In the genomic region with DNA sequence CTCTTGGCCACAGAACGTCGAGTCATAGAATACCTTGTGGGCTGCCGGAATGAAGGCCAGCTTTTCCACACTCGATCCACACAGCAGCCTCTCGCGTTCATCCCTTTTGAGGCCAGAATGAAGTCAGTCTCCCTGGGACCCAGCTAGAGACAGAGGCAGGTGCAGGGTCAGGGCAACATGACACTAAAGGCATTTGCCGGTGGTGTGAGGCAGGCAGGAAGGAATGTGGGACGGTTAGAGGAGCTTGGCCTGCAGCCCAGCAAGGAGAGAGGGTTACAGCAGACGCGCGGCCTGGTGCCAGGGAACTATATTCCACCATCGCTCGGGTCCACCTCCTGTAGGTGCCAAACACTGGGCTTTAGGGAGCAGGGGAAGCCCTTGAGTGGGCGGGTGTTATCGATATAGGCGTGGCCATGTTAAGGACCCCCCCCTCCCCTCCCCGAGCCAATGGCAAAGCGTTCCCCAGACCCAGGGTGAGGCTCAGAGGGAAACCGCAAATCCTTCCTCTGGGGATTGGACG, we compare ENCODE assay signal across 9 mouse cellular contexts. TPM values are rescaled to one million over a fixed set of nuclear protein-coding genes. Genes with fewer than 3 reads are reported as not detected.
A peak's percentile ranks its signal among the peaks of the same experiment; 100 is the strongest.
DNase-seq lines count a peak whose midpoint lies in the region; ATAC-seq and TF ChIP-seq lines count a peak whose summit lies in the region.
"Had no signal": no experiment of that assay in that cellular context is flagged by ENCODE, and none has a peak within 500 bp of the region (broad histone marks: within the 10 kb centered on the region; RNA-seq: fewer than 3 reads in every experiment).

No protein-coding gene starts in this region.

- no peak overlapping the region for H3K4me3 ChIP-seq in forebrain, embryonic 13.5 days
- no peak overlapping the region for H3K4me3 ChIP-seq in forebrain, postnatal 0 days (ENCODE audit: low read depth, low read length)

- 15% methylated on average over 20 of the region's 20 CpGs for WGBS in forebrain, embryonic 13.5 days
- 10% methylated on average over 20 of the region's 20 CpGs for WGBS in forebrain, postnatal 0 days

- peak overlapping the region; percentile 27 for H3K4me2 ChIP-seq in forebrain, embryonic 13.5 days
- no peak overlapping the region for H3K4me2 ChIP-seq in forebrain, postnatal 0 days (ENCODE audit: low read depth)

- 0 out of 2 replicates have a peak overlapping the region, but pooled peaks have one; percentile 14 for H3K27ac ChIP-seq in forebrain, embryonic 13.5 days
- no peak overlapping the region for H3K27ac ChIP-seq in forebrain, postnatal 0 days (ENCODE audit: low read depth, low read length)

- H3K36me3 ChIP-seq in forebrain, embryonic 13.5 days (ENCODE audit: poor library complexity, severe bottlenecking), result no peaks in the 10 kb centered on the region
- no peaks in the 10 kb centered on the region for H3K36me3 ChIP-seq in forebrain, postnatal 0 days (ENCODE audit: insufficient read depth)

- no peak for TF ChIP-seq CTCF in forebrain, postnatal 0 days (IDR thresholded peaks at IDR 0.05; ENCODE audit: low read depth)

- intact Hi-C loops in gastrocnemius, postnatal 36 days (cut with DNase I), result no loop called here

- peaks cover 11% of the 10 kb centered on the region for H3K4me1 ChIP-seq in forebrain, embryonic 13.5 days
- H3K4me1 ChIP-seq in forebrain, postnatal 0 days (ENCODE audit: insufficient read depth), result no peaks in the 10 kb centered on the region

- ATAC-seq in forebrain, embryonic 13.5 days, result no peak
- ATAC-seq in forebrain, postnatal 0 days, result no peak

- DNase-seq in forebrain, postnatal 0 days, result no peak
- peak; percentile 65 for DNase-seq in cerebellum, adult 8-10 months
- DNase-seq in gastrocnemius, postnatal 36 days, result peak; percentile 58 to 66
- DNase-seq in kidney, adult 8-10 months, result peak; percentile 79
- peak; percentile 76 to 87 for DNase-seq in lung, postnatal 4 days
- peak; percentile 36 to 67 for DNase-seq in urinary bladder, postnatal 4 days (ENCODE audit: low spot score in 2 of 2)
- DNase-seq in frontal cortex, postnatal 36 days (ENCODE audit: low spot score in 2 of 2), result no peak

- H3K9ac ChIP-seq in forebrain, embryonic 13.5 days, result no peak overlapping the region
- H3K9ac ChIP-seq in forebrain, postnatal 0 days, result no peak overlapping the region

- no peaks in the 10 kb centered on the region for H3K9me3 ChIP-seq in forebrain, embryonic 13.5 days (replicated peaks)
- H3K9me3 ChIP-seq in forebrain, postnatal 0 days (ENCODE audit: low read length), result no peaks in the 10 kb centered on the region

- H3K27me3 ChIP-seq in forebrain, embryonic 13.5 days, result no peaks in the 10 kb centered on the region; the same call in 1 of the 2 replicates
- H3K27me3 ChIP-seq in forebrain, postnatal 0 days (ENCODE audit: insufficient read depth, low read length), result no peaks in the 10 kb centered on the region

RNA-seq across cellular contexts. Expression of a gene that starts 11.3 kb away (rescaled TPM):
- not detected in 2 replicates for polyA plus RNA-seq in forebrain, embryonic 13.5 days (2015; fragmentation: Nextera tagmentation; extraction: Ambion mirVana)
- total RNA-seq in forebrain, postnatal 0 days (2014; rRNA removed), result not detected in 2 replicates
- not detected in 2 replicates for polyA plus RNA-seq in forebrain, postnatal 0 days (2015; fragmentation: Nextera tagmentation; extraction: Ambion mirVana)
- total RNA-seq in gastrocnemius, postnatal 36 days (2021), result not detected
- total RNA-seq: layer of hippocampus, postnatal 10 days had no signal

RNA-seq across cellular contexts. Expression of a gene that starts 26.6 kb away (rescaled TPM):
- polyA plus RNA-seq in forebrain, embryonic 13.5 days (2015; fragmentation: Nextera tagmentation; extraction: Ambion mirVana), result 0.49 and 0.84 TPM in 2 replicates
- 4.5 and 11.9 TPM in 2 replicates for total RNA-seq in forebrain, postnatal 0 days (2014; rRNA removed)
- polyA plus RNA-seq in forebrain, postnatal 0 days (2015; fragmentation: Nextera tagmentation; extraction: Ambion mirVana), result 2.9 and 4.2 TPM in 2 replicates
- total RNA-seq in gastrocnemius, postnatal 36 days (2021), result 10 to 100 TPM; 22.5 to 29.7 TPM

RNA-seq across cellular contexts. Expression of a gene that starts 51.0 kb away (rescaled TPM):
- 38.7 and 39.0 TPM in 2 replicates for polyA plus RNA-seq in forebrain, embryonic 13.5 days (2015; fragmentation: Nextera tagmentation; extraction: Ambion mirVana)
- total RNA-seq in forebrain, postnatal 0 days (2014; rRNA removed), result 18.7 and 19.6 TPM in 2 replicates
- 27.1 and 31.1 TPM in 2 replicates for polyA plus RNA-seq in forebrain, postnatal 0 days (2015; fragmentation: Nextera tagmentation; extraction: Ambion mirVana)
- 10 to 100 TPM; 16.1 to 18.6 TPM for total RNA-seq in gastrocnemius, postnatal 36 days (2021)

RNA-seq across cellular contexts. Expression of a gene that starts 53.6 kb away (rescaled TPM):
- 1.4 and 1.6 TPM in 2 replicates for polyA plus RNA-seq in forebrain, embryonic 13.5 days (2015; fragmentation: Nextera tagmentation; extraction: Ambion mirVana)
- total RNA-seq in forebrain, postnatal 0 days (2014; rRNA removed), result 0.85 and 2.0 TPM in 2 replicates
- polyA plus RNA-seq in forebrain, postnatal 0 days (2015; fragmentation: Nextera tagmentation; extraction: Ambion mirVana), result 0.41 and 0.74 TPM in 2 replicates
- total RNA-seq in gastrocnemius, postnatal 36 days (2021), result not detected

Comparison
In these comparisons a context has a peak if more than half of its experiments do, and no peak if none do; other contexts are left out.
1. DNase-seq: peak in cerebellum, adult 8-10 months (single experiment), gastrocnemius, postnatal 36 days (2 of 2), kidney, adult 8-10 months (2 of 2), lung, postnatal 4 days (2 of 2) and urinary bladder, postnatal 4 days (2 of 2); none in forebrain, postnatal 0 days (single experiment) and frontal cortex, postnatal 36 days (0 of 2).